Mouse (Mus musculus) gastrocnemius, postnatal 36 days (tissue): ENCODE measurements around the gene Padi1. TPM values are rescaled to one million over a fixed set of nuclear protein-coding genes. Genes with fewer than 3 reads are reported as not detected.

Experiments
- total RNA-seq, 2 experiments: library from RNA; stranded (reverse); gene quantifications; 2 replicates each; pipeline ENCODE4 v1.2.3; 2021

Padi1 gene
- total RNA-seq, 2 experiments from 2014 or later = 0.07 to 0.08 TPM

Other genes with a start within 250 kb of the Padi1 start
- 10 to 100 TPM; 39.0 to 49.9 TPM for gene Arhgef10l, start 179.8 kb downstream of the Padi1 start, total RNA-seq
- gene Rcc2, start 145.2 kb downstream of the Padi1 start, total RNA-seq = 1 to 10 TPM; 8.1 to 9.5 TPM
- gene Padi6, start 103.1 kb downstream of the Padi1 start, total RNA-seq = not detected
- under 1 TPM in 1 of 2 experiments, not detected in 1; 0.15 TPM for gene Padi4, start 71.5 kb downstream of the Padi1 start, total RNA-seq
- gene Padi3, start 35.1 kb downstream of the Padi1 start, total RNA-seq = 1 to 10 TPM; 2.0 to 3.0 TPM
- 100 to 1,000 TPM; 105 to 170 TPM for gene Padi2, start 60.6 kb upstream of the Padi1 start, total RNA-seq
- gene Sdhb, start 115.4 kb upstream of the Padi1 start, total RNA-seq = 100 to 1,000 TPM; 568 to 650 TPM
- gene Atp13a2, start 141.1 kb upstream of the Padi1 start, total RNA-seq = 10 to 100 TPM; 16.6 to 17.5 TPM
- 1 to 10 TPM; 6.2 to 7.4 TPM for gene Mfap2, start 164.6 kb upstream of the Padi1 start, total RNA-seq
- 1 to 10 TPM; 1.7 to 2.0 TPM for gene Crocc, start 214.8 kb upstream of the Padi1 start, total RNA-seq
- gene Necap2, start 232.6 kb upstream of the Padi1 start, total RNA-seq = 10 to 100 TPM; 13.3 to 15.3 TPM
- not detected for gene Spata21, start 242.6 kb upstream of the Padi1 start, total RNA-seq